In genomic region chr2:28776728-28777127, GRCm38 (mm10) we compare ENCODE assay signal across 23 mouse cellular contexts.
DNase-seq lines count a peak whose midpoint lies in the region; ATAC-seq and TF ChIP-seq lines count a peak whose summit lies in the region.
"Had no signal": no experiment of that assay in that cellular context is flagged by ENCODE, and none has a peak within 500 bp of the region (broad histone marks: within the 10 kb centered on the region; RNA-seq: fewer than 3 reads in every experiment).

No protein-coding gene starts in this region.

- no peak overlapping the region for H3K4me3 ChIP-seq in heart, embryonic 10.5 days
- no peak overlapping the region for H3K4me3 ChIP-seq in liver, embryonic 14.5 days (ENCODE audit: insufficient read depth in 1 of 2, low read depth in 2 of 2, low read length in 2 of 2)
- H3K4me3 ChIP-seq: embryonic facial prominence, embryonic 10.5 days; forebrain, embryonic 13.5 days; gastrocnemius, adult 2 months; heart, embryonic 13.5 days; hindbrain, embryonic 12.5 days had no signal

- no peak for TF ChIP-seq EP300 in liver, embryonic 14.5 days (IDR thresholded peaks at IDR 0.05; ENCODE audit: low read depth)

- H3K36me3 ChIP-seq in heart, embryonic 10.5 days: no peaks in the 10 kb centered on the region
- no peaks in the 10 kb centered on the region for H3K36me3 ChIP-seq in liver, embryonic 14.5 days (replicated peaks; ENCODE audit: control insufficient read depth, insufficient read depth, low read depth)
- H3K36me3 ChIP-seq: embryonic facial prominence, embryonic 10.5 days; G1E; heart, embryonic 13.5 days; hindbrain, embryonic 12.5 days had no signal

- no peak for ATAC-seq in liver, embryonic 14.5 days (ENCODE audit: insufficient read depth)
- ATAC-seq: forebrain, embryonic 13.5 days; forebrain, postnatal 0 days; hindbrain, embryonic 16.5 days had no signal

- peaks cover 48% of the 10 kb centered on the region for H3K4me1 ChIP-seq in heart, embryonic 10.5 days
- H3K4me1 ChIP-seq in liver, embryonic 14.5 days (replicated peaks; ENCODE audit: control insufficient read depth in 2 of 2, insufficient read depth in 2 of 2, low read length in 1 of 2): no peaks in the 10 kb centered on the region

- peak overlapping the region; percentile 23; the same call in 1 of the 2 replicates for H3K27ac ChIP-seq in heart, embryonic 10.5 days
- H3K27ac ChIP-seq in liver, embryonic 14.5 days: no peak overlapping the region
- H3K27ac ChIP-seq: embryonic facial prominence, embryonic 10.5 days; forebrain, embryonic 13.5 days; gastrocnemius, adult 2 months; heart, embryonic 13.5 days; hindbrain, embryonic 12.5 days had no signal

- intact Hi-C loops in heart, postnatal 36 days (cut with DNase I): no loop called here
- intact Hi-C loops in left cerebral cortex, postnatal 36 days (cut with DNase I): no loop called here

- 62% methylated on average over 2 of the region's 2 CpGs for WGBS in heart, embryonic 10.5 days
- WGBS in liver, embryonic 14.5 days (ENCODE audit: insufficient replicate concordance): 32% methylated on average over 2 of the region's 2 CpGs

- no peak overlapping the region for H3K4me2 ChIP-seq in liver, embryonic 14.5 days (ENCODE audit: low read depth)
- H3K4me2 ChIP-seq: forebrain, embryonic 13.5 days; heart, embryonic 13.5 days; hindbrain, embryonic 12.5 days had no signal

- H3K27me3 ChIP-seq in heart, embryonic 10.5 days (ENCODE audit: insufficient read depth, poor library complexity, severe bottlenecking): 0 out of 2 replicates have a peak, but pooled peaks cover 4% of the 10 kb centered on the region
- no peaks in the 10 kb centered on the region for H3K27me3 ChIP-seq in liver, embryonic 14.5 days (ENCODE audit: control insufficient read depth, insufficient read depth, low read length)
- H3K27me3 ChIP-seq: heart, embryonic 13.5 days had no signal

- H3K9me3 ChIP-seq in heart, embryonic 10.5 days: no peaks in the 10 kb centered on the region
- H3K9me3 ChIP-seq in liver, embryonic 14.5 days (ENCODE audit: control insufficient read depth, low read length): no peaks in the 10 kb centered on the region
- H3K9me3 ChIP-seq: embryonic facial prominence, embryonic 10.5 days; forebrain, embryonic 13.5 days; G1E; heart, embryonic 13.5 days; hindbrain, embryonic 12.5 days had no signal

- H3K9ac ChIP-seq in liver, embryonic 14.5 days (replicated peaks): no peak overlapping the region
- H3K9ac ChIP-seq: forebrain, embryonic 13.5 days; forebrain, postnatal 0 days; heart, embryonic 13.5 days; hindbrain, embryonic 12.5 days had no signal

- TF ChIP-seq CTCF in liver, embryonic 14.5 days (IDR thresholded peaks at IDR 0.05; ENCODE audit: low read depth): peak; percentile 37

- DNase-seq in heart, embryonic 10.5 days (ENCODE audit: low spot score): no peak
- no peak for DNase-seq in heart, postnatal 36 days
- no peak for DNase-seq in liver, embryonic 14.5 days (ENCODE audit: low read depth in 3 of 3, low spot score in 3 of 3)
- DNase-seq in liver (no peak), 3T3-L1 (ENCODE audit: low read depth, low spot score) (peak; percentile 20), MN1 (ENCODE audit: low spot score) (peak; percentile 53)
- DNase-seq in left cerebral cortex, postnatal 36 days (ENCODE audit: low spot score in 2 of 2): no peak
- DNase-seq in embryo, embryonic 10 days (ENCODE audit: low spot score): no peak
- DNase-seq: adrenal gland, adult 2 months; adrenal gland, postnatal 25 days; cerebellum, adult 18-20 months; cerebellum, adult 9-11 months; cerebellum, postnatal 36 days; forebrain, postnatal 0 days; gastrocnemius, adult 2 months; gastrocnemius, postnatal 25 days; heart, postnatal 4 days had no signal

Comparison
In these comparisons a context has a peak if more than half of its experiments do, and no peak if none do; other contexts are left out.
1. DNase-seq: peak in 3T3-L1 (single experiment) and MN1 (single experiment); none in heart, embryonic 10.5 days (single experiment), heart, postnatal 36 days (0 of 2), liver, embryonic 14.5 days (0 of 3), liver (single experiment), left cerebral cortex, postnatal 36 days (0 of 2) and embryo, embryonic 10 days (single experiment).